Mouse (Mus musculus): ENCODE data around the gene Mgat4a. TPM values are rescaled to one million over a fixed set of nuclear protein-coding genes. Genes with fewer than 3 reads are reported as not detected.

Gene Mgat4a
- total and polyA plus RNA-seq, 3 experiments: 22.3 to 23.2 (median 22.9) TPM

DNA sequence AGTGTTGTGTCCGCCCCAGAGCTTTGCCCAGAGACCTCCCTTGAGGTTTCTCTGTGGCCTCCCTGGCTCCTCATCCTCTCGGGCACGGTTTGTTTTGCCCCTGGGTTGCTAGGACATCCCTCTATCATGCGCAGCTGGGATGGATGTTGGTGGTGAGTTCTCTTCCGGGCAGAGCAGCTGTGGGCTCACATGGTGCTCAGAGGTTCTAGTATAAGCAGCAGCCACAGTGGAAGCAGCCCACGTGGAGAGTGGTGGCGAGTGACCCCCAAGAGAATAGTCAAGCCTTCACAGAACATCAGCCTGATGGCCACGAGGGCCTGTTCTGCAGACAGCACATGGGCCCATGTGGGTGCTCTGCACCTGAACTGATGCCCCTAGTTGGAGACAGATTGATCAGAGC is 133.6 kb downstream of the Mgat4a start:
- H3K9me3 ChIP-seq (replicated peaks; ENCODE audit: low read length): no peaks in the 10 kb centered on the region
- no peak overlapping the region for H3K4me3 ChIP-seq (replicated peaks in 1 of 3; ENCODE audit: low read depth in 2 of 3, low read length in 2 of 3, poor library complexity in 1 of 3)
- H3K27ac ChIP-seq (ENCODE audit: insufficient read depth, low read depth): peak overlapping the region; percentile 12; the same call in 1 of the 2 replicates
- H3K79me2 ChIP-seq (replicated peaks; ENCODE audit: control insufficient read depth, extremely low read depth, insufficient read depth, poor library complexity, severe bottlenecking): no peaks in the 10 kb centered on the region
- H3K4me2 ChIP-seq (ENCODE audit: insufficient read depth, low read depth, poor library complexity, severe bottlenecking): peak overlapping the region; percentile 38; the same call in 1 of the 2 replicates
- H3K9ac ChIP-seq (ENCODE audit: insufficient read depth, low read depth): no peak overlapping the region
- DNase-seq (ENCODE audit: extremely low read depth): peak; percentile 71
- in situ Hi-C loops (cut with MboI; ENCODE audit: low pct_ligation_motif_present, low pct_unique_long_range_greater_than_20kb, low sequenced_read_pairs) (no loop called here), dilution Hi-C loops (cut with MboI; ENCODE audit: extremely low pct_ligation_motif_present, extremely low pct_unique_long_range_greater_than_20kb, low sequenced_read_pairs) (no loop called here)
- H3K4me1 ChIP-seq (ENCODE audit: control insufficient read depth in 1 of 2, insufficient read depth in 2 of 2): peaks cover 19 to 46% of the 10 kb centered on the region in 2 experiments
- H3K27me3 ChIP-seq (replicated peaks): no peaks in the 10 kb centered on the region
- peaks cover 3 to 21% of the 10 kb centered on the region in 2 experiments for H3K36me3 ChIP-seq (replicated peaks in 1 of 2; ENCODE audit: control insufficient read depth in 1 of 2, insufficient read depth in 1 of 2, low read length in 1 of 2)
- TF ChIP-seq MAX (IDR thresholded peaks at IDR 0.05; ENCODE audit: low read length) (peak; percentile 87), NRF1 (IDR thresholded peaks at IDR 0.05; ENCODE audit: low read depth, low read length) (peak; percentile 41; the same call in 1 of the 2 replicates), MXI1 (IDR thresholded peaks at IDR 0.05; ENCODE audit: low read depth, low read length) (peak; percentile 83; the same call in 1 of the 2 replicates), KAT2A (IDR thresholded peaks at IDR 0.05; ENCODE audit: insufficient replicate concordance, low read length) (0 out of 2 replicates have a peak, but pooled peaks have one; percentile 14), MYC (IDR thresholded peaks at IDR 0.05; ENCODE audit: low read depth, low read length) (peak; percentile 64; the same call in 1 of the 2 replicates), TCF12 (IDR thresholded peaks at IDR 0.05; ENCODE audit: low read depth, low read length) (peak; percentile 80; the same call in 1 of the 2 replicates), ETS1 (conservative IDR thresholded peaks at IDR 0.05; ENCODE audit: low read depth, low read length) (peak; percentile 80), E2F4 (IDR thresholded peaks at IDR 0.05; ENCODE audit: insufficient replicate concordance, low read depth, low read length) (no peak), ELF1 (IDR thresholded peaks at IDR 0.05; ENCODE audit: low read depth, low read length) (peak; percentile 38; the same call in 1 of the 2 replicates), MEF2A (IDR thresholded peaks at IDR 0.05; ENCODE audit: borderline replicate concordance, low read depth, low read length) (peak; percentile 19; the same call in 1 of the 2 replicates), BHLHE40 (IDR thresholded peaks at IDR 0.05; ENCODE audit: low read depth, low read length) (peak; percentile 73), POLR2A (IDR thresholded peaks at IDR 0.05; ENCODE audit: low read depth, low read length) (no peak), ZKSCAN1 (IDR thresholded peaks at IDR 0.05; ENCODE audit: borderline replicate concordance, low read depth, low read length) (no peak), SIN3A (IDR thresholded peaks at IDR 0.05; ENCODE audit: low read length) (no peak; the same call in 1 of the 2 replicates)

DNA sequence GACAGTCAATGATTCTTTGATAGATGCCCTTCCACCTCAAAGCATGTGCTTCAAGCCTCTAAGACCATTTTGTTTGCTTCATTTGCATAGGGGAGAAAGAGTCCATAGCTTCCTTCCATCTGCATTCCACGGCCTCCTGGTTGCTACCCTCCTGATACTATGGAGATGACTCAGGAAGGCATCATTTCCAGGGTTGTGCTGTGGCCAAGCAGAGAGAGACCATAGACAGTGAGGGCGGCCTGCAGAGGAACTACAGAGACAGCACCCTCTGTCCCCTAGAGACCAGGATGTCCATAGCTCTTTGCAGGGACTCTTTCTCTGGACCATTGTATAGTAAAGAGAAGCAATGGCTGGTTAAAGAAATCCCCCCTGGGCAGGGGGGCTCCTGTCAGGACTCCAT is 135.7 kb downstream of the Mgat4a start:
- H3K9ac ChIP-seq (ENCODE audit: insufficient read depth, low read depth): no peak overlapping the region
- peaks cover 20 to 57% of the 10 kb centered on the region in 2 experiments for H3K4me1 ChIP-seq (ENCODE audit: control insufficient read depth in 1 of 2, insufficient read depth in 2 of 2)
- DNase-seq (ENCODE audit: extremely low read depth): no peak
- TF ChIP-seq MAFK (IDR thresholded peaks at IDR 0.05; ENCODE audit: insufficient replicate concordance, low read length) (no peak), POLR2AphosphoS2 (IDR thresholded peaks at IDR 0.05; ENCODE audit: low read depth, low read length) (no peak), GABPA (IDR thresholded peaks at IDR 0.05; ENCODE audit: insufficient replicate concordance, low read depth, low read length) (no peak), E2F4 (IDR thresholded peaks at IDR 0.05; ENCODE audit: insufficient replicate concordance, low read depth, low read length) (no peak), MAZ (IDR thresholded peaks at IDR 0.05; ENCODE audit: low read depth, low read length) (no peak), CTCF (conservative IDR thresholded peaks at IDR 0.05 in 1 of 2, IDR thresholded peaks at IDR 0.05 in 1 of 2; ENCODE audit: low read depth in 2 of 2, low read length in 2 of 2) (no peak), KAT2A (IDR thresholded peaks at IDR 0.05; ENCODE audit: insufficient replicate concordance, low read length) (no peak), ZKSCAN1 (IDR thresholded peaks at IDR 0.05; ENCODE audit: borderline replicate concordance, low read depth, low read length) (no peak)
- no peaks in the 10 kb centered on the region for H3K79me2 ChIP-seq (replicated peaks; ENCODE audit: control insufficient read depth, extremely low read depth, insufficient read depth, poor library complexity, severe bottlenecking)
- dilution Hi-C loops (cut with MboI; ENCODE audit: extremely low pct_ligation_motif_present, extremely low pct_unique_long_range_greater_than_20kb, low sequenced_read_pairs): no loop called here
- H3K36me3 ChIP-seq (replicated peaks in 1 of 2; ENCODE audit: control insufficient read depth in 1 of 2, insufficient read depth in 1 of 2, low read length in 1 of 2): peaks cover 3 to 30% of the 10 kb centered on the region in 2 experiments
- H3K4me3 ChIP-seq (replicated peaks in 1 of 3; ENCODE audit: low read depth in 2 of 3, low read length in 2 of 3, poor library complexity in 1 of 3): no peak overlapping the region
- H3K9me3 ChIP-seq (replicated peaks; ENCODE audit: low read length): no peaks in the 10 kb centered on the region
- no peak overlapping the region for H3K27ac ChIP-seq (ENCODE audit: insufficient read depth, low read depth)
- H3K4me2 ChIP-seq (ENCODE audit: insufficient read depth, low read depth, poor library complexity, severe bottlenecking): no peak overlapping the region
- in situ Hi-C loops (cut with MboI; ENCODE audit: low pct_ligation_motif_present, low pct_unique_long_range_greater_than_20kb, low sequenced_read_pairs): no loop called here
- no peaks in the 10 kb centered on the region for H3K27me3 ChIP-seq (replicated peaks)
